In the genomic region with DNA sequence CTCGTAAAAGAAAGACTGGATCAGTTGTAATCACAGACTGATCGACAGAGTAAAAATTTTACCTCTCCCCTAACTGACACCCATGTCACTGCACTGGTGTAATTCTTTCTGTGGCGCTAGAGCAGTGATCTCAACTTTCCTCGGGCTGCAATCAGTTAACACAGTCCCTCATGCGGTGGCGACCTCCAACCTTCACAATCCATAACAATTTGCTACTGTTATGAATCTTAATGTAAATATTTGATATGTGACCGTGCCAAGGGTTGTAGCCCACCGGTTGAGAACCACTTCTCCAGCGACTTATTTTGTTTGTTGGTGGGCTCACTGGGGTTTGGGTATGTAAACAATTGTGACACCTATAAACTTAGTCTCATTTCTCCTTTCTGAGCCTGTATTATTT, we compare ENCODE assay signal across 31 mouse cellular contexts. TPM values are rescaled to one million over a fixed set of nuclear protein-coding genes. Genes with fewer than 3 reads are reported as not detected.
DNase-seq lines count a peak whose midpoint lies in the region; ATAC-seq and TF ChIP-seq lines count a peak whose summit lies in the region.
"Had no signal": no experiment of that assay in that cellular context is flagged by ENCODE, and none has a peak within 500 bp of the region (broad histone marks: within the 10 kb centered on the region; RNA-seq: fewer than 3 reads in every experiment).

No protein-coding gene starts in this region.

- no peak for ATAC-seq in heart, embryonic 14.5 days (ENCODE audit: insufficient number of reproducible peaks, insufficient read depth, low FRiP score, low read depth)
- ATAC-seq in lung, postnatal 0 days, result no peak
- ATAC-seq in intestine, embryonic 16.5 days, result no peak
- peak; percentile 45; the same call in 1 of the 2 replicates for ATAC-seq in stomach, embryonic 16.5 days (ENCODE audit: insufficient read depth, low FRiP score)
- ATAC-seq: activated CD4-positive, CD25-positive, alpha-beta regulatory T cell, adult 4 months; CD4-positive, CD25-positive, alpha-beta regulatory T cell, adult 4 months; forebrain, postnatal 0 days; hindbrain, embryonic 16.5 days had no signal

- 74% methylated on average over 9 of the region's 9 CpGs for WGBS in heart, embryonic 14.5 days
- WGBS in lung, postnatal 0 days, result 19% methylated on average over 9 of the region's 9 CpGs
- WGBS in intestine, embryonic 16.5 days, result 37% methylated on average over 9 of the region's 9 CpGs
- 18% methylated on average over 9 of the region's 9 CpGs for WGBS in stomach, embryonic 16.5 days

- no peak overlapping the region for H3K9ac ChIP-seq in heart, embryonic 14.5 days (ENCODE audit: low read length)
- H3K9ac ChIP-seq in lung, postnatal 0 days (replicated peaks; ENCODE audit: low read depth), result no peak overlapping the region
- 0 out of 2 replicates have a peak overlapping the region, but pooled peaks have one; percentile 38 for H3K9ac ChIP-seq in intestine, embryonic 16.5 days (ENCODE audit: low read depth, low read length)
- no peak overlapping the region; the same call in 1 of the 2 replicates for H3K9ac ChIP-seq in stomach, embryonic 16.5 days (ENCODE audit: low read length)
- H3K9ac ChIP-seq: embryonic facial prominence, embryonic 15.5 days; forebrain, embryonic 12.5 days; forebrain, postnatal 0 days; heart, embryonic 15.5 days; liver, embryonic 12.5 days; liver, postnatal 0 days; neural tube, embryonic 12.5 days had no signal

- no peaks in the 10 kb centered on the region for H3K36me3 ChIP-seq in heart, embryonic 14.5 days (ENCODE audit: control insufficient read depth, insufficient read depth, low read length)
- H3K36me3 ChIP-seq in lung, postnatal 0 days (ENCODE audit: insufficient read depth, low read length), result no peaks in the 10 kb centered on the region
- no peaks in the 10 kb centered on the region for H3K36me3 ChIP-seq in intestine, embryonic 16.5 days (ENCODE audit: control insufficient read depth, insufficient read depth, low read length)
- no peaks in the 10 kb centered on the region for H3K36me3 ChIP-seq in stomach, embryonic 16.5 days (ENCODE audit: control insufficient read depth, insufficient read depth, low read length)
- H3K36me3 ChIP-seq: embryonic facial prominence, embryonic 10.5 days; embryonic facial prominence, embryonic 15.5 days; forebrain, embryonic 12.5 days; heart, embryonic 15.5 days; liver, embryonic 12.5 days; neural tube, embryonic 12.5 days had no signal

- H3K27me3 ChIP-seq in heart, embryonic 14.5 days (ENCODE audit: control insufficient read depth, insufficient read depth, low read length), result no peaks in the 10 kb centered on the region
- H3K27me3 ChIP-seq in lung, postnatal 0 days (replicated peaks; ENCODE audit: insufficient read depth, low read length), result no peaks in the 10 kb centered on the region
- H3K27me3 ChIP-seq in intestine, embryonic 16.5 days (replicated peaks; ENCODE audit: control insufficient read depth, insufficient read depth, low read length), result no peaks in the 10 kb centered on the region
- H3K27me3 ChIP-seq in stomach, embryonic 16.5 days (ENCODE audit: control insufficient read depth, insufficient read depth, low read length), result no peaks in the 10 kb centered on the region
- H3K27me3 ChIP-seq: forebrain, embryonic 12.5 days; heart, embryonic 15.5 days; liver, embryonic 12.5 days; neural tube, embryonic 12.5 days had no signal

- H3K4me3 ChIP-seq in heart, embryonic 14.5 days (ENCODE audit: control insufficient read depth in 1 of 2, insufficient read depth in 1 of 2, low read depth in 1 of 2, low read length in 2 of 2), result no peak overlapping the region
- peak overlapping the region; percentile 3; the same call in 1 of the 2 replicates for H3K4me3 ChIP-seq in lung, postnatal 0 days (ENCODE audit: low read depth, low read length)
- peak overlapping the region; percentile 14 for H3K4me3 ChIP-seq in intestine, embryonic 16.5 days (ENCODE audit: low read length)
- no peak overlapping the region; the same call in 1 of the 2 replicates for H3K4me3 ChIP-seq in stomach, embryonic 16.5 days (replicated peaks; ENCODE audit: low read length)
- H3K4me3 ChIP-seq: embryonic facial prominence, embryonic 10.5 days; embryonic facial prominence, embryonic 15.5 days; forebrain, embryonic 12.5 days; heart, embryonic 15.5 days; liver, embryonic 12.5 days; myocyte; neural tube, embryonic 12.5 days had no signal

- TF ChIP-seq EP300 in lung, postnatal 0 days (IDR thresholded peaks at IDR 0.05), result no peak

- no peak for TF ChIP-seq CTCF in lung, postnatal 0 days (IDR thresholded peaks at IDR 0.05)

- DNase-seq in heart, postnatal 14 days, result no peak
- DNase-seq in lung, postnatal 0 days (ENCODE audit: low spot score), result no peak
- DNase-seq in lung, postnatal 10 days, result no peak
- no peak for DNase-seq in thymus, postnatal 0 days (ENCODE audit: low spot score)
- DNase-seq in adrenal gland, postnatal 10 days, result no peak
- DNase-seq: adrenal gland, adult 2 months; cerebellum, adult 2 months; cerebellum, postnatal 25 days; forebrain, postnatal 0 days; kidney, adult 11 months; kidney, postnatal 4 days; layer of hippocampus, postnatal 36 days; left cerebral cortex, postnatal 4 days; liver, postnatal 0 days; right cerebral cortex, adult 18-20 months; thymus, adult 2 months; thymus, postnatal 4 days had no signal

- no peak overlapping the region for H3K27ac ChIP-seq in heart, embryonic 14.5 days (replicated peaks in 1 of 2; ENCODE audit: control insufficient read depth in 1 of 2, insufficient read depth in 1 of 2, low read depth in 2 of 2, low read length in 2 of 2)
- H3K27ac ChIP-seq in lung, postnatal 0 days (ENCODE audit: low read length), result peak overlapping the region; percentile 47; the same call in 1 of the 2 replicates
- H3K27ac ChIP-seq in intestine, embryonic 16.5 days (ENCODE audit: low read length), result peak overlapping the region; percentile 85
- H3K27ac ChIP-seq in stomach, embryonic 16.5 days (ENCODE audit: low read length), result peak overlapping the region; percentile 90
- H3K27ac ChIP-seq: embryonic facial prominence, embryonic 10.5 days; embryonic facial prominence, embryonic 15.5 days; forebrain, embryonic 12.5 days; heart, embryonic 15.5 days; kidney, postnatal 0 days; liver, embryonic 12.5 days; neural tube, embryonic 12.5 days had no signal

- intact Hi-C loops in heart, postnatal 14 days (cut with DNase I), result loop anchor here (10.0 kb wide), 1 partner anchor 434 kb away; no protein-coding TSS in a partner anchor

- peak overlapping the region; percentile 34; the same call in 1 of the 2 replicates for H3K4me2 ChIP-seq in heart, embryonic 14.5 days (ENCODE audit: low read length)
- peak overlapping the region; percentile 45 for H3K4me2 ChIP-seq in lung, postnatal 0 days (replicated peaks; ENCODE audit: low read depth, low read length)
- H3K4me2 ChIP-seq in intestine, embryonic 16.5 days (ENCODE audit: low read depth, low read length), result peak overlapping the region; percentile 36
- H3K4me2 ChIP-seq in stomach, embryonic 16.5 days (ENCODE audit: low read depth, low read length), result peak overlapping the region; percentile 42
- H3K4me2 ChIP-seq: embryonic facial prominence, embryonic 15.5 days; forebrain, embryonic 12.5 days; heart, embryonic 15.5 days; liver, embryonic 12.5 days; neural tube, embryonic 12.5 days had no signal

- H3K9me3 ChIP-seq in heart, embryonic 14.5 days (ENCODE audit: control insufficient read depth, low read length), result no peaks in the 10 kb centered on the region
- no peaks in the 10 kb centered on the region for H3K9me3 ChIP-seq in lung, postnatal 0 days (ENCODE audit: low read length)
- no peaks in the 10 kb centered on the region for H3K9me3 ChIP-seq in intestine, embryonic 16.5 days (ENCODE audit: control insufficient read depth, low read length)
- no peaks in the 10 kb centered on the region for H3K9me3 ChIP-seq in stomach, embryonic 16.5 days (replicated peaks; ENCODE audit: control insufficient read depth, low read length)
- H3K9me3 ChIP-seq: embryonic facial prominence, embryonic 10.5 days; embryonic facial prominence, embryonic 15.5 days; forebrain, embryonic 12.5 days; heart, embryonic 15.5 days; liver, embryonic 12.5 days; neural tube, embryonic 12.5 days had no signal

- H3K4me1 ChIP-seq in heart, embryonic 14.5 days (ENCODE audit: control insufficient read depth in 2 of 2, insufficient read depth in 2 of 2, low read length in 2 of 2), result 0 out of 4 replicates have a peak, but pooled peaks cover 2 to 3% of the 10 kb centered on the region in 2 experiments
- H3K4me1 ChIP-seq in lung, postnatal 0 days (ENCODE audit: insufficient read depth, low read depth, low read length), result no peaks in the 10 kb centered on the region
- H3K4me1 ChIP-seq in intestine, embryonic 16.5 days (ENCODE audit: control insufficient read depth, insufficient read depth, low read length), result 0 out of 2 replicates have a peak, but pooled peaks cover 6% of the 10 kb centered on the region
- H3K4me1 ChIP-seq in stomach, embryonic 16.5 days (ENCODE audit: control insufficient read depth, insufficient read depth, low read length), result 0 out of 2 replicates have a peak, but pooled peaks cover 5% of the 10 kb centered on the region
- H3K4me1 ChIP-seq: embryonic facial prominence, embryonic 10.5 days; forebrain, embryonic 12.5 days; heart, embryonic 15.5 days; neural tube, embryonic 12.5 days had no signal

RNA-seq across cellular contexts. Expression of gene Ccn2, which starts 33.2 kb away (rescaled TPM):
- 21.3 and 29.5 TPM in 2 replicates for polyA plus RNA-seq in heart, embryonic 14.5 days (2014; fragmentation: Nextera tagmentation; extraction: Ambion mirVana)
- 10 to 100 TPM; 61.8 to 65.7 TPM for total RNA-seq in heart, postnatal 14 days (2021)
- 54.8 and 71.1 TPM in 2 replicates for polyA plus RNA-seq in lung, postnatal 0 days (2015; fragmentation: Nextera tagmentation; extraction: Ambion mirVana)
- polyA plus RNA-seq in intestine, embryonic 16.5 days (2015; fragmentation: Nextera tagmentation; extraction: Ambion mirVana), result 8.9 and 12.7 TPM in 2 replicates
- polyA plus RNA-seq in stomach, embryonic 16.5 days (2015; fragmentation: Nextera tagmentation; extraction: Ambion mirVana), result 16.9 and 17.1 TPM in 2 replicates
- 0.81 and 0.95 TPM in 2 replicates for polyA plus RNA-seq in thymus, postnatal 0 days (2015; fragmentation: Nextera tagmentation; extraction: Ambion mirVana)
- total RNA-seq in adrenal gland, postnatal 10 days (2021), result 10 to 100 TPM; 20.5 to 47.0 TPM
- polyA plus RNA-seq: activated CD4-positive, CD25-positive, alpha-beta regulatory T cell, adult 4 months; CD4-positive, CD25-positive, alpha-beta regulatory T cell, adult 4 months had no signal

Comparison
In these comparisons a context has a peak if more than half of its experiments do, and no peak if none do; other contexts are left out.
1. H3K27ac ChIP-seq: peak in lung, postnatal 0 days (single experiment), intestine, embryonic 16.5 days (single experiment) and stomach, embryonic 16.5 days (single experiment); none in heart, embryonic 14.5 days (0 of 2).
2. H3K4me3 ChIP-seq: peak in lung, postnatal 0 days (single experiment) and intestine, embryonic 16.5 days (single experiment); none in heart, embryonic 14.5 days (0 of 2) and stomach, embryonic 16.5 days (single experiment).
3. Peak in every context shown above with its lines, with median percentiles within 50 percentile points of each other: H3K4me2 ChIP-seq.